Mouse (Mus musculus): ENCODE results near the gene Pacrg.

- TF ChIP-seq EP300 (optimal IDR thresholded peaks at IDR 0.05) (no peak), CTCF (IDR thresholded peaks at IDR 0.05; ENCODE audit: low read depth) (no peak)
Measured at GRCm38 (mm10) chr17:10386548-10386947, 453.6 kb downstream of the Pacrg start.

Measured in stomach, postnatal 0 days (tissue).